Mouse (Mus musculus) liver, embryonic 14.5 days (tissue): Measurements from ENCODE around the gene Itgb7.

Source experiments
- CTCF ChIP-seq: IDR thresholded peaks from 2 replicates; pipeline ENCODE4 v1.5.1; 2016; ENCODE audit warnings: antibody characterized with exemption, low read depth, control low read depth
- EP300 ChIP-seq: IDR thresholded peaks from 2 replicates; pipeline ENCODE4 v1.6.1; 2016; ENCODE audit warnings: antibody characterized with exemption, low read depth

DNA sequence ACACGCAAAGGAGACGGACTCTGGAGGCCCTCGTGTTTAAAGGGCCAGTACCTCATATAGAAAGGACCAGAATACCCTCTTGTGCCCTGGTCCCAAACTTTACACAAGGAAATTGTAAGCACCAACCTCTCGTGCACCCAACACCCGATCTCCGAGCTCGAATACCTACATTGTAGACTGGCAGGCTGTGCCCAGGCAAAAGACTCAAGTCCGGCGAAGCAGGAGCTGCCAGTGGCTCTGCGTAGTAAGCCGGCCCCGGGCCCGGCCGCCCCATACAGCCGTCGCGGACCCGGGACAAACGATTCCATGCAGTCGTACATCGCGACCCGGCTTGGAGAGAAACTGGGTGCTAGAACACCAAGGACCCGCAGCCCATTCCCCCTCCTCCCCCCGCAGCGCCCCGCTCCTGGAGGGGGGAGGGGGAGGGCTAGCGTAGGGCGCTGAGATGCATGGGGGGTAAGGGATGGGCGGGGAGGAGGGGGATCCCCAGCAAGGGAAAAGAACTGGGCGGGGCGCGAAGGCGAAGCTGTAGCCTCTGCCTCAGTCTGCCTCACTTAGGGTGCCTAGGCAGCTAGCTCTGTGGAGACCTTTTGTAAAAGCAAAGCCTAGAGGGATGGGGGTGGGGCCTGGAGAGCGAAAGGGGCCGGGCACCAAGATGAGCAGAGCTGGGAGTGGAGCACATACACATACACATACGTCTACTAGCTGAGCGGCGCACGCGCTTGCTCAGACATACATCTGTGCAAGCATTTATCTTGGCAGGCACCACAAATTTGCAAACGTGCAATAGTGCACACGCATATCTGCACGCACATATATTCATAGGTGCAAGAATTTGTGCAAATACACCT is 14.4 kb upstream of the Itgb7 start:
- TF ChIP-seq CTCF (no peak), EP300 (no peak)
